Mouse (Mus musculus): ENCODE measurements around the gene Kcng1.
A peak's percentile ranks its signal among the peaks of the same experiment; 100 is the strongest.

Kcng1 gene

DNA sequence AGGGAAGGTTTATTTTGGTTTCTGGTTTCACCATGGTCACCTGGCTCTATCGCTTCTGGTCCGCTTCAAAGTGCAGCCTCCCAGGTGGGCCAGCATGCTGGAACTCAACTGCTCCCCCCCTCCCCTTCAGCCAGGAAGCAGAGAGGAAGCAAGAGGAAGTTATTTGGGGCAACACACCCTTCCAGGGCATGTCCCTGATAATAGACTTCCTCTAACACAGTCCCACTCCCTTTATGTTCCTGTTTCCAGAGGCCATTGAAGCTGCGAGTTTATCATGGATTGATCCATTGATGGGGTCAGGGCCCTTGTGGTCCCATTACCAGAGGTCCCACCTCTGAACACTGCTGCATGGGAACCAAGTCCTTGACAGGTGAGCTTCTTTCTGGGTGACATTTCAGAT, 21.4 kb downstream of the Kcng1 start:
- DNase-seq (ENCODE audit: low read depth, low spot score): no peak

DNA sequence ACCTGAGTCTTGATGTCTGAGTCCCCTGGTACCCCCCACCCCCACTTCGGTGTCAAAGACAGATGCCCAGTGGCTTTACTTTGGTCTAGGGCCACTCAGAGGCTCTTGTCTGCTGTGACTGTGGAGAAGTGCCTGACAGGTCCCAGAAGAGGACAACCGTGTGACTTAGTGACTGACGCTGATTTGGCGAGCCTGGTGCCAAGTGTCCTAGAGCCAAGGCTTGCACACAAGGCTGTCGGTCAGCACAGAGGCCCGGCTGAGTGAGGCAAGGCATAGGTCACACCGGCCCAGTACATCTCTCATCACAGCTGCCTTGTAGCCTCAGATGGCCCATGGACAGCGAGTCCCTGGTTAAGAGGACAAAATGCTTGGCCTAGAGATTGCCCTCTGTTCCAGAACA, 22.5 kb downstream of the Kcng1 start:
- DNase-seq (ENCODE audit: low read depth, low spot score): no peak

DNA sequence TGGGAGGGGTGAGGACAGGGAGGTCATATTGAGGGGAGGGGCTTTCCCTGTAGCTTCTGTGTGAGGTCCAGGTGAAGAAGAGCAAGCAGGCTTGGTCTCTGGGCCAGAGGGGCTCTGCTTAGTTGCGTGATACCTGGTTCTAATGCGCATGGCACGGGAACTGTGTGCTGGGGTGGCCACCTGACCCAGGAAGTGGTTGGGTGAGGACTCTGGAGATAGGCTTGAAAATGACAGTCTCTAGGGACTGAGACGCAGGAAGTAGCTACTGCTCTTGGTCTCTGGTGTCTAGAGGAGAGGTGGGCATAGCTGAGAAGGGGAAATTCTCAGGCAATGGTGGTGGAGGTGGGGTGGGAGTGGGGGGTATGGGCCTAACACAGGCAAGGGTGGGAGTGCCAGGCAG, 24.3 kb downstream of the Kcng1 start:
- no peak for DNase-seq (ENCODE audit: low read depth, low spot score)

DNA sequence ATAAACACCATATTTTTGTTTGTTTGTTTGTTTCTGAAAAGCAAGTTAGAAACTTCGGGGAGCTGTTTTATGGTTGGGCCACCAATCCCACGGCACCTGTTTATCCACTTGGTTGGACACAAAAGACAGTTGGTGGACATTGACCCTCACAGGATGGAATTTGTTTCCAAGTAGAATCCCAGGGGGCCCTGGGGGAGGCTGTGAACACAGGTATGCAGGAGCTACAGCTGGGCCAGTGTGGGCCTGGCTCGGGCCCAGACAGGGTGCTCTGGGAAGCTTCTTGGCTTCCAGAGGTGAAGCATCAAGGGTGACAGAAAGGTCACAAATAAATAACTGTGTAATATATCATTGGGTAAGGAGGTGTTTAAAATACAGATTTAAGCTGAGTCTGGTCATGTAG, 25.0 kb downstream of the Kcng1 start:
- no peak for DNase-seq (ENCODE audit: low read depth, low spot score)

DNA sequence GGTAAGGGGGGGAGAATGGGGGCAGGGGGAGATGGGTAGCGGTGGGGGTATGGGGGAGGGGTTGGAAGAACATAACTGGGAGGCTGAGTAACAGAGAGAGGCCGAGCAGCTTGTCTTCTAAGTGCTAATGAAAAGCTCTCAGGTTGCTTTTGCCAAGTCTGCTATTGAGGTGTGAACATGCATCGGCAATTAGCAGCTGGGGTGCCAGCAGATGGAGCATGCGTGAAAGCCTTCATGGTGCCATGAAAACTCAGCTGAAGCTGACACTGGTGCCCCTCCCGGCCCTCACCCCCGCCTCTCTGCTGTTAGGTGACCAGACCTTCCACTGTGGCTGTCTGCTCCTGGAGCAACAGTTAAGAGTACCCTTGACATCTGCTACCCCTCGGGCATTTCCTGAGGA, 27.7 kb downstream of the Kcng1 start:
- DNase-seq (ENCODE audit: low read depth, low spot score): no peak

DNA sequence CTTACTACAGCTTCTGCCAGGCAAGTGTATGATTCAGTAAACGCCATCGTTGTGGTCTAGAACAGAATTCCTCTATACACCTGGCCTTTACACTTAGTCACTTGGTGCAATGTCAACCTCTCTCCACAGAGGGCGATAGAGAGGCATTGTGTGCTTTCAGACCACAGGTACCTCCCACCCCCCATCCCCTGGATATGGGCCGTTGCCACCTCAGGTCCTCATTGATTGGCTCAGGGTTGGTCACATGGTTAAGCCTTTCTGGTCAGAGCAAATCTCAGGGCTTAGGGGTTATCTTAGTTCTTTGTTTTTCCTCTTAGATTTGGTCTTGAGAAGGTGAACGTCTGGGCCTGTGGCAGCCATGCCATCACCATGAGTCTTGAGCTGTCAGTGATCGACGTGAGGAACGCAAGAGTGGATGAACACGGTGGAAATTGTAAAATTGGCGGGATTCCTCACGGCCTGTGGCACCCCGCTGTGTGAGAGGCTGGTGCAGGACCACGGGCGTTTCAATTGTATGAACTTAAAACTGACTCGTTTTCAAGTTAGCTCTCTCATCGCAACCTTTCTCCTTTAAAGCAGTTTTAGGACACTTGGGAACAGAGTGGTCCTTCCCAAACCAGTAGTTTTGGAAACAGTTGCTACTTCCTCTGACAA, 28.8 kb downstream of the Kcng1 start:
- DNase-seq (ENCODE audit: low read depth, low spot score): no peak

DNA sequence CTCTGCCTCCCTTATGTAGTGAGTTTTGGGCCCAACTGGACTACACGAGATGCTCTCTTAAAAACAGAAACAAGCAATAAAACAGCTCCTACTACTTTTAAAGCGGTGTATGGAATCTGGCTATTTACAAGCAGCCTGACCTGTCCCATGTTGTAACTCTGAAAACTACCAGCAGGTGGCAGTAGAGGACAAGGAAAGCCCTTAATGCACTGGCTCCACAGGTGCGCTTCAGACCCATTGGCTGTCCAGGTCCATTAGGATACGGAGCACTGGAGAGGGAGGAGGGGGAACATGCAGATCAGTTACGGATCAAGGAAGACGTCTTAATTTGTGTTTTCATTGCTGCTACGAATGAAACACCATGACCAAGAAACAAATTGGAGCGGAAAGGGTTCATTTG, 31.3 kb downstream of the Kcng1 start:
- DNase-seq (ENCODE audit: low read depth, low spot score): peak; percentile 72

DNA sequence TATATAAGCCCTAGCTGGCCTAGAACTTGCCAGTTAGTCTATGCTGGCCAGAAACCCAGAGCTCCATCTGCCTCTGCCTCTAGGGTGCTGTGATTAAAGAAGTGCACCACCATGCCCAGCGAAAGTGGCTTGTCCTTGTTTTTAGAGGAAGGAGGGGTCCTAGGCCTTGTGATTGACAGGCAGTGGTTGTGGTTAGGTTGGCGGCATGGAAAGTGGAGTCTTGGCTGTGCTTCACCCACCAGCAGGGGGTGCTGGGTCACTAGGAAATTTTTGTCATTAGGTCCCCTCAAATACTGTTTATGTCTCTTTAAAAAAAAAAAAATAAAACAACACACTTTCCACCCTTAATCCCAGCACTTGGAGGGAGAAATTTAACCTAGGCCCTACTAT, 32.7 kb downstream of the Kcng1 start:
- DNase-seq (ENCODE audit: low read depth, low spot score): no peak

DNA sequence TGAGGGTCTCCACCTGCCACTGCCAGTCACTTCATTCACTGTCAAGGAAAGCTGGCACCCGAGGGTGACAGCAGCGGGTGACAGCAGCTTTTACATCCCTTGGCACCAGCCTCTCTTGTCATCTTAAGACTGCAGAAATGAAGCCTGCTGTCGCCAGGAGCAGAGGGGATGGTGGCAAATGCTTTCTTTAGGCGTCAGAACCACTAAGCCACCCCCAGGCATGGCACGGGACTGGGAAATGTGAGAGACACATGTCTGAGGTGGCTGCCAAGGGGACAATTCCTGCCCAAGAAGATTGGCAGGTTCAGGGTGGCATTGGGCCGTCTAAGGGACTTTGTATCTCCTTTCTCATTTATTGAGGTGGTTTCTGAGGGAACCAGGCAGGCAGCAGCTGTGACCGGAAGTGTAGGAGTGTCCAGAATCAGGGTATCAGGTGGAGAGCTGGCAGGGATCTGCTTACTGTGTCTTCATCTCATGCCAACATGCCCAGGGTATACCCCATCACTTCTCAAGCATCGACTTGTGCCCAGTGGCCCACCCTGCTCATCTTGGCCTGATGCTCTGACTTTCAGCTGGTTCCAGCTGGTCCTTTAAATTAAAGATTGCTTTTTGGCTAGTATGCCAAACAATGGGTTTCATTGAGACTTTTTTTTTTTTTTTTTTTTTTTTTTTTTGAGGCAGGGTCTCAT, 33.2 kb downstream of the Kcng1 start:
- DNase-seq (ENCODE audit: low read depth, low spot score): no peak

DNA sequence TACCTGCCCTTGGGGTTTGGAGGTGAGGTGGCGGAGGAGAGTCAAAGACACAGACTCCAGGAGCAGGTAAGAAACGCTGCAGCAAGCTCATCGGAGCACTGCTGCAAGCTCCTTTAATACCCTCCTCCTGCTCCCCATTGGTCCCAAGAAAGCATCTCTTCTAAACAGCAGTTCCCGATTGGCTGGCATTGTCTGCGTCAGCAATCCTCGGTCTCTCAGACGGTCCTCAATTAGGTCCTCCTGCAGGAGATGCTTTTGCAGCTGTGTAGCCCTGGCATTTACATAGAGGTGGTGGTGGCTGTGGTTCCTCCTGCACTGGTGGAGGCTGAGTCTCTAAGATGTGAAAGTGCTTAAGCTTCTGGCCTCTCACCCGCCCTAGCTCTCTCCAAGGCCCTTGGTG, 36.0 kb downstream of the Kcng1 start:
- DNase-seq (ENCODE audit: low read depth, low spot score): no peak

DNA sequence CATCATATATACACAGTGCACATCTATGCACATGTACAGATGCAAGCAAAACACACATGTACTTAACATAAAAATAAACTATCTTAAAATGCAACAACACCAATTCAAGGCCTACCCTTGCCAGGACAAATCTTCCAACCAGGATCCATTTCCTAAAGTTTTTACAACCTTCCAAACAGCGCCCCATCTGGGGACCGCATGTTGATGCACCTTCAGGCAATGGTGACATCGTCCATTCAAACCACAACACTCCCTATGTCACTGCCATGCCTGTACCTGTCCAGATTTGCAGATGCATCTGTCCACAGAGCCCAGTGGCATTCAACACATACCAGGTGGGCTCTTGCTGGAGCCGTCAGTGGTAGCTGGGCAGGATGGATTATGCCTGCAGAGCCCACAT, 38.3 kb downstream of the Kcng1 start:
- no peak for DNase-seq (ENCODE audit: low read depth, low spot score)

DNA sequence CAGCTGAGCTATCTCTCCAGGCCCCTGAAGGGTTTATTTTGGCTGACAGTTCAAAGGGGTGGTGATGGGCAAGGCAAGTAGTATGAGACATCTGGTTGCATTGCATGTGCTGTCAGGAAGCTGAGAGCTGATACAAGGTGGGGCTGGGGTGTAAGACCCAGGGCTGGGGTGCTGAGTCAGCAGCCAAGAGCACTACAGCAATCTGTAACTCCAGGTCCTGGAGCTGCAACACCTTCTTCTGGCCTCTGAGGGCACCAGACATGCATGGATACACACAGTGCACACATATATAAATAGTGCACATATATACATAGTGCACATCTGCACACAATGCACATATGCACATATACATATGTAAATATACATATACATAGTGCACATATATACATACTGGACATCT, 38.7 kb downstream of the Kcng1 start:
- no peak for DNase-seq (ENCODE audit: low read depth, low spot score)

DNA sequence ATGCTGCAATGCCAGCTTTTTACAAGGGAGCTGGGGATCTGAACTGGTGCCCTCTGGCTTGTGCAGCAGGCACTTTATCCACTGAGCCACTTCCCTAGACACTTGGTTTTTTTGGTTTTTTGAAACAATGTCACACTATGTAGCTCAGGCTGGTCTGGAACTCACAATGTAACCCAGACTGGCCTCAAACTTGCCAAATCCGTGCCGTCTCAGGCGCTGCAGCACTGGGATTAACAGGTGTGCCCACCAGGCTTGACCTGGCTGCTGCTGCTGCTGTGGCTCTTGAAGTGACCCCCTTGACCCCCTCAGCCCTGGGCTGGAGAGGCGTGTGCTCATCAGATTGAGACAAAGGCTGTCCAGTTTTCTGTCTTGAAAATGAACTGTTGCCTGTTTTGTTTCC, 43.2 kb downstream of the Kcng1 start:
- DNase-seq (ENCODE audit: low read depth, low spot score): no peak

DNA sequence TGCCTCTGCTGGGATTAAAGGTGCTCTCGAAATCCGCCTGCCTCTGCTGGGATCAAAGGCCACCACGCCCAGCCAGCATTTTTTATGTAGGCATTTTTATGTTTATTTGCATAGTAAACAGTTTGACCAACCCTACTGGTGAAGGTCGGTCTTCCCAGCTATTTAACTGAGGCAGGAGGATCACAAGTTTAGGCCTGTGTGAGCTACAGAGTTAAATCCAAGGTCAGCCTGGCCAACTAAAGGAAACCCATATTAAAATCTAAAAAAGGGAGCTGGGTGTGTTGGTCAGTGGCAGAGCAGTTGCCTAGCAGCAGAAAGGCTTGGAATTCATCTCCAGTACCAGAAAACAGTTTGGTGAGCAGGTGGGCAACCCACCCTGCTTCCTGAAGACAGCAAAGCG, 48.2 kb downstream of the Kcng1 start:
- DNase-seq (ENCODE audit: low read depth, low spot score): no peak

DNA sequence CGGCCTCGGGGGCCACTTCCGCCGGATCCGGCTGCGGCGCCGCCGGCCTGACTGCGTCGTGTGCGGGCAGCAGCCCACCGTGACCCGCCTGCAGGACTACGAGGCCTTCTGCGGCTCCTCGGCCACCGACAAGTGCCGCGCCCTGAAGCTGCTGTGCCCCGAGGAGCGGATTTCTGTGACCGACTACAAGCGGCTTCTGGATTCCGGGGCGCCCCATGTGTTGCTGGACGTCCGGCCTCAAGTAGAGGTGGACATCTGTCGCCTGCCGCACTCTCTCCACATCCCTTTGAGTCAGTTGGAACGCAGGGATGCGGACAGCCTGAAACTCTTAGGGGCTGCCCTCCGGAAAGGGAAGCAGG, 50.1 kb downstream of the Kcng1 start:
- DNase-seq (ENCODE audit: low read depth, low spot score): no peak

DNA sequence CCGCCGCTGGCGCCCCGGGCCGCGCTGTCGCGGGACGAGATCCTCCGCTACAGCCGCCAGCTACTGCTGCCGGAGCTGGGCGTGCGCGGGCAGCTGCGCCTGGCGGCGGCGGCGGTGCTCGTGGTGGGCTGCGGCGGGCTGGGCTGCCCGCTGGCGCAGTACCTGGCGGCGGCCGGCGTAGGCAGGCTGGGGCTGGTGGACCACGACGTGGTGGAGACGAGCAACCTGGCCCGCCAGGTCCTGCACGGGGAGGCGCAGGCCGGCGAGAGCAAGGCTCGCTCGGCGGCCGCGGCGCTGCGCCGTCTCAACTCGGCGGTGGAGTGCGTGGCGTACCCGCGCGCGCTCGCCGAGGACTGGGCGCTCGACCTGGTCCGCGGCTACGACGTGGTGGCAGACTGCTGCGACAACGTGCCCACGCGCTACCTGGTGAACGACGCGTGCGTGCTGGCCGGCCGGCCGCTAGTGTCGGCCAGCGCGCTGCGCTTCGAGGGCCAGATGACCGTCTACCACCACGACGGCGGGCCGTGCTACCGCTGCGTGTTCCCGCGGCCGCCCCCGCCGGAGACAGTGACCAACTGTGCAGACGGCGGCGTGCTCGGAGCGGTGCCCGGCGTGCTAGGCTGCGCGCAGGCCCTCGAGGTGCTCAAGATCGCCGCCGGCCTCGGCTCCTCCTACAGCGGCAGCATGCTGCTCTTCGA, 50.6 kb downstream of the Kcng1 start:
- DNase-seq (ENCODE audit: low read depth, low spot score): no peak

DNA sequence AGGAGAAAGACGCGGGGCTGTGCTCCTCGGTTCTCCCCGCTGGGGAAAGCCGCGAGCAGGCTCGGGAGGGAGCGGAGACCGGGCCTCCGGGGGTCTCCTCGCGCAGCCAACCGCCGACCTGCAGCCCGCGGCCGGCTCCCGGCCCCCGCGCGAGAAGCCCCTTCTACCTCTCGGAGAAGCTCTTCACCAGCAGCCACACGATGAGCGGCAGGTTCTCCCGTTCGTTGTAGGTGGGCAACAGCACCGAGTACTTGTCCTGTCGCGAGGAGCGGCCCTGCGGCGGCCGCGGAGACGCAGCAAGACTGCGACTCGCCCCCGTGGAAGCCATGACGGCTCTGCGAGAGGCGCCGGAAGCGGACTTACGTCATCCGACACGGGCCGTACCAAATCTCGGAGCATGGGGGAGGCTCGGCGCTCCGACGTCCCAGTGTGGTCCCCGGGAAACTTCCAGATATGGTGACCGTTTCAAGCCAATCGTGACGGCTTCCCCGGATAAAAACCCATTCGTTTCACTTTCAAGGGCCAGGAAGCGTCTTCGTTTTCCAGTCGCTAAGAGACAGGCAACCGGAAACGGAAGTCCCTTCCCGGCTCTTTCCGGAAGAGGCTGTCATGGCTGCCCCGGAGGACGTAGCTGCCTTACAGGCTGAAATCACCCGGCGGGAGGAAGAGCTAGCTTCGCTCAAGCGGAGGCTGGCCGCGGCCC, 51.4 kb downstream of the Kcng1 start, which contains the start of the genes Gm20716, Dpm1 and Mocs3:
Gene Gm20716, minus strand, starts transcription at position 339 of the 703 bp plus-strand sequence.
Gene Dpm1, minus strand, starts transcription at position 566 of the 703 bp plus-strand sequence.
Gene Mocs3, plus strand, starts transcription at position 597 of the 703 bp plus-strand sequence.
- DNase-seq (ENCODE audit: low read depth, low spot score): peak; percentile 86

DNA sequence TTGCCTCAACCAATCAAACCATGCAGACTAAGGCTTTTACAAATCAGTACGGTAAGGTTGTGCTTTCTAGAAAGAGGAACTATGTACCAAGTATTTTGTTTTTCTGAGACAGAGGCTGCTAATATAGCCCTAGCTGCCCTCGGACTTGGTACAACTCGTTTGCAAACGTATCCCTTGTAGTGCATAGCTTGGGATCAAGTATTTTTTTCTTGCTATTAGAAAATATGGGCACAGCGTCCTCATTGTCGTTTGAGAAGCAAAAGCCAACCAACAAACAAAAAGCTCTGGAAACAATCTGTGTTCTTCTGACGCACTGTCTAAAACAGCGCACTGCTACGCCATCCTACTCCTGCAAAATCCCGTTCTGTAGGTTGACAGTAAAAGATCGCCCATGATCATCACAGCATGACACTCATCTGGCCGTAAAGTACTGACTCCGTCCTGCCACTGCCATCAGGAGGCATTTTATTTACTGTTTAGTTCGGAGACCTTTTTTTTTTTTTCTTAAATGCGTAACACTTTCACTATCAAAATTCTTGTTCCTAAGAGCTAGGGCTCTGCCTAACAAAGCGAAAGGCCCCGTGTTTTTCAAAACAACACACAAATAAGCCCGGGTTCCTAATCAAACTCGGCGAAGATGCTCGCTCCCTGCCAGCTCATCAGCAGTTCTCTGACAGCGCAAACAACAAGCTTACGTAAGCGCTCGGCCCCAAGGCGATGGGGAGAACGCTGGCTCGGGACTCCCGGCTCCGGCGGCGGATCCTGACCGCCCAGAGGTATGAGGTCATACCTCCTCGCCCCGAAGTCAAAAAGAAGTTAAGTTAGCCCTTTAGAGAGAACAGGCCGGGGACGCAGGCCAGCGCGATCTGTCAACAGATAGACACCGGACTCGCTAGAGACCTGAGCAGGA, 52.2 kb downstream of the Kcng1 start:
- no peak for DNase-seq (ENCODE audit: low read depth, low spot score)

DNA sequence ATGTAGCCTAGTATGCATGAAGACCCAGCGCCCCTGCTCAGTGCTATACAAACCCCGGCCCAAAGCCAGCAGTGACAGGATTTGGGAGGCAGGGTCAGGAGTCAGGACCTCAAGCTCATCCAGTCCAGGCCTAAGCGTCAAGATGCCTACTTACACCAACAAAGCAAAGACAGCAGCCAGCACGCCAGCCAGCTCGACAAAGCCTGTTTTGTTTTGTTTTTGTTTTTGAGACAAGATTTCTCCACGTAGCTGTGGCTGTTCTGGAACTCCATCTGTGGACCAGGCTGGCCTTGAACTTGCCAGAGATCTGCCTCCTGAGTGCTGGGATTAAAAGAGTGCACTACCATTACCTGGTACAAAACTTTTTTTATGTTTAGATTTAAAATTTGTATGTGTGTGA, 58.2 kb downstream of the Kcng1 start:
- no peak for DNase-seq (ENCODE audit: low read depth, low spot score)

DNA sequence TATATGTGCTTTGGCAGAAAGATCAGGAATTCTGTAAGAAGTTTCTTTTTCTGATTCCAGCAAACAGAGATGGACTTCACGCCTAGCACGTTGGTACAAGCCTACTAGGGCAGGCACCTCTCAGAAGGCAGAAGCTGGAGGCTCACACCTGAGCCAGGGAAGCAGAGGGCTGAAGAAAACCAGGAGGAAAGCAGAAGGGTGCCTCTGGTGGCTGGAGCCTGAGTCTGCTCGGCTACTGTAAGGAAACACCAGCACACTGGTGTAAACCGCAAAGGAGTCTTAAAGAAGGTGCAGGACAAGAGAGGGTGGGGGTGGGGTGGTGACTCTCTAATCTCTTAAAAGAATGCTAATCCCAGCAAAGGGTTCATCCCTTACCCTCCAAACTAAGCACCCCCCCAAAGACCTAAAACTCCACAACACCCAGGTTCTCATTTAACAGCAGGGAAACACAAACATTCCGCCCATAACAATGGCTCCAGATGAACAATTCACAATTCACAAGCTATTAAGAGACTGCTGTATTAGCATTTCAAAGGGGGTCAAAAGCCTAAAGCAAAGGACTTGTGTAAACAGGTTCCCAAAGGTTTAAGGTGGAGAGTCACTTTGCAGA, 67.6 kb downstream of the Kcng1 start:
- no peak for DNase-seq (ENCODE audit: low read depth, low spot score)
